Mouse (Mus musculus) cerebellum, adult 9-10 months (tissue): Measurements from ENCODE around the gene Wdr76.
"Not testable (repeated sequence)": the region's sequence is repeated elsewhere in the genome, so short reads cannot be mapped to it uniquely, and the experiment has no call there.

ENCODE experiments used
- DNase-seq: peaks from one replicate; pipeline ENCODE4 v3.0.0; 2022

Wdr76 gene

GRCm38 (mm10) chr2:121522006-121522405 lies 15.5 kb downstream of the Wdr76 start:
- no peak for DNase-seq

DNA sequence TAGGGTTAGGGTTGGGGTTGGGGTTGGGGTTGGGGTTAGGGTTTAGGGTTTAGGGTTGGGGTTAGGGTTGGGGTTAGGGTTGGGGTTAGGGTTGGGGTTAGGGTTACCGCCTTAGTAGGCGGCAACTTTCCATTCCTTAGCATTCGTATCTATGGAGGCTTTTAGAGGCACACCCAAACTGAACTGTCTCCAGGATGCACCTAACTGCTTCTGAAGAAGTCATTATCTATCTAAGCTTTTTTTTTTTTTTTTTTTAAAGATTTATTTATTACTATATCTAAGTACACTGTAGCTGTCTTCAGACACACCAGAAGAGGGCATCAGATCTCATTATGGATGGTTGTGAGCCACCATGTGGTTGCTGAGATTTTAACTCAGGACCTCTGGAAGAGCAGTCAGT lies 16.3 kb downstream of the Wdr76 start:
- DNase-seq: not testable (repeated sequence)

GRCm38 (mm10) chr2:121525056-121525455 lies 18.5 kb downstream of the Wdr76 start:
- no peak for DNase-seq

DNA sequence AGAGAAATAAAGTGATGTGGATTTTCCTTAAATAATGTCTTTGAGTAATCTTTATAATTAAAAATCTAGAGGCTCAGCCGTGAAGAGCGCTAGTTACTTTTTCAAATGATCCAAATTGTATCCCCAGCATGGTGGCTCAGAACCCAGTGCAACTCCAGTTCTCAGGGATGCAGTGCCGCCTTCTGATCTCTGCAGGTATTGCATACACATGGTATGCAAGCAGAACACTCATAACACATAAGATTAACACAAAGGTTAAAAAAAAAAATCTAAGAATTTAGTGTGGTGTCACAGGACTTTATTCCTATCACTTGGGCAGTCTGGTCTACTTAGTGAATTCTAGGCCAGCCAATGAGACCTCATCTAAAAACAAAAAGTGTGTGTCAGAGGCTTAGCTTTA lies 38.3 kb downstream of the Wdr76 start:
- DNase-seq: no peak

DNA sequence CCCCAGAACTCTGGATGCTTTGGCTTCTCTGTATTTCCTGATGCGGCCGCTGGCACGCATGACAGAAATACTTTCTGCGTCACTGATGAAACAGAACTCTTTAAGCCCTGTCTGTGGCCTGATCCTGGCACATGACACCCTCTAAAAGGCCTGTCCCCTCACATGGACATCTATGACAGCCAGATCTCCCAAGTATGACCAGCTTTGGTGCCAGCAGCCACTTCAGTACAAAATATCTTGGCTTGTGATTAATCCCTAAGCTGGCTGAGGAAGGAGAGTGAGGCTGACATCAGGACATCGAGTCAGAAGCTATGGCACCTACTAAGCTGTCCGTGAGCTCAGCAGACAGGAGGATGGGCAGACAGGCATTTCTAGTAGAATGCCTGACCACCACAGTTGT lies 43.1 kb downstream of the Wdr76 start:
- no peak for DNase-seq

- no peak for DNase-seq
Observed at GRCm38 (mm10) chr2:121551271-121551670, 44.7 kb downstream of the Wdr76 start.

GRCm38 (mm10) chr2:121563117-121563516 lies 56.6 kb downstream of the Wdr76 start:
- no peak for DNase-seq

GRCm38 (mm10) chr2:121565911-121566310 lies 59.4 kb downstream of the Wdr76 start:
- DNase-seq: no peak

DNA sequence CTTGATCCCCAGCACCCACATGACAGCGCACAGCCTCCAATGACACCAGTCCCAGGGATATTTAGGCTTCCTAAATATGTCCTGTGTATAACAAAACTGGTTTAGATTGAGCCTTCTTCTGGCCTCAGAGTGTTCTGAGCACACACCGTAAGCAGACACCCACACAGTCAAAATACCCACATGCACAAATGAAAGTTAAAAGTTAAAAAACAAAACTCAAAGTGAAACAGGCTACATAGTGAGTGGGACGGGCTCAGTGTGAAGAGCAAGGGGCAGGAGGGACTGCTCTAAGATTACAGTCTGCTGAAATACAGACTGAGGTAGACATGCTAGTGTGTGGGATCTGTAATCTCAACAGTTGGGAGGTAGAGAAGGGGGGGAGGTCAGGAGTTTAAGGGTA lies 63.5 kb downstream of the Wdr76 start:
- DNase-seq: no peak

DNA sequence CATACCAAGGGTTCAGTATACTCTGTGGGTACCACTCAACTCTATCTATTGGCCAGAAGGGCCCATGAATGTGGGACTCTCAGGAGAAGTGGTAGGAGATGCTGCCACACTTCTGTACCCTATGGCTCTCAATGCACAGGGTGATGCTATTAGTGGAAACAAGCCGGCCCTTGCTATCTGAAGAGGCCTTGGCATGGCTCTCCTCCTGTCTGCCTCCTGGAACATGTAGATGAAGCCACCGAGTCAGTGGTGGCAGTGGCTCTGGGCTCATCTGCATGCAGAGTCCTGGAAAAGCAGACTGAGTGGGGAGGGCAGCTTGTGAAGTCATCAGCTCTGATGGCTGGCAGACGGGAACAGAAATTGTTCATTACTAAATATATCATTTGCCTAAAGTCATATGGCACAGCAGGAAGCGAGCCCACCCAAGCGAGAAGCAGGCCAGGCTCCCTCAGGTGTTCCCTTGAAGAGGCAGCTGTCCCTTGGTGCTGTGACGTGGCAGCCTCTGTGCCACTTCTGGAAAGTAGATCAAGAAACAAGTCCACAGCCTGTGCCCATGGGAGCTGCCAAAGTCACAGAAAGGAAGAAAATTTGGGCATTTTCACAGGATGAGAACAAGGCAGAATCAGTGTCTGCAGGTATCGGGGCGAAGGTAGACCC lies 64.6 kb downstream of the Wdr76 start:
- DNase-seq: peak; percentile 10

DNA sequence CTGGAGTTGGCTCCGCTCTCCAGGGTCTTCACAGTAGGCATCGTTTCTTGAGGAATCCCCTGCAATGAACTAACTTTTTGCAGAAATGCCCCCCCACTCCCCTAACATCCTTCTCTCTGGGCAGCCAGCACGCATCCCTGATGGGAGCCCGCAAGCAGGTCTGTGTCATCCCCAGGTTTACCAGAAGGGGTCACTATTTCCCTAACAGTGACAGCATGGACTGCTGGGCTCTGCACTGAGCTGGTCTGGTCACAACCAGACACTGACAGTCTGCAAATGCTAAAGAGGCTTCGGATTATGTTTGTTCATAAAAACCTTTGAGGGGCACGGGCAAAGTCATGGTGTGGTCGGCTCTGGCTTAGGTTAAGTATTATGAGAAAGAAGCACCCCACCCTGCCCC lies 65.3 kb downstream of the Wdr76 start:
- DNase-seq: peak; percentile 92

DNA sequence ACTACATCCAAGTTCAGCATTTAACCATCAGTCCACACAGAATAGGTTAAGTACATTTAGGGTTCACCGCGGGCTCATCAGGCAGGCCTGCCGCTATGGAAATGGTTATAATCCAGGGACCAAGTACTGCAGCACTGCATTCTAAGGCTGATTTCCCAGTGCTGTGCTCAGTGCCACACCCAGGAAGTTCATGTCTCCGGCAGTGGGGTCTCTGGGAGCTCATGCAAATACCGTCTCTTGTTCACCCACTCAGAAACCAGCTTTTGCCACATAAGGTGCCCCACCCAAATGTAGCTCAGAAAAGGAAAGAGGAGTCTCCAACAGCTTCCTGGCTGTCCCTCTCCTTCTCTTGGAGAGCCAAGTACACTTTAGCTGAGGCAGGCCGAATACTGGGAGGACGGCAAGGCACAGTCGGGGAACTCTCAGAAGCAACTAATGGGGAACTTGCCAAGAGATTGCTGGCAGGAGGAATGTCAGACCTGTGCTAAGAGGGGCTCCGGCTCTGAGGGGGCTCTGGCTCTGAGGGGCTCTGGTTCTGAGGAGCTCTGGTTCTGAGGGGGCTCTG lies 67.6 kb downstream of the Wdr76 start:
- DNase-seq: no peak

- no peak for DNase-seq
Observed at GRCm38 (mm10) chr2:121575741-121576201, 69.2 kb downstream of the Wdr76 start.

- DNase-seq: peak; percentile 61
Observed at GRCm38 (mm10) chr2:121582809-121583376, 76.4 kb downstream of the Wdr76 start.

DNA sequence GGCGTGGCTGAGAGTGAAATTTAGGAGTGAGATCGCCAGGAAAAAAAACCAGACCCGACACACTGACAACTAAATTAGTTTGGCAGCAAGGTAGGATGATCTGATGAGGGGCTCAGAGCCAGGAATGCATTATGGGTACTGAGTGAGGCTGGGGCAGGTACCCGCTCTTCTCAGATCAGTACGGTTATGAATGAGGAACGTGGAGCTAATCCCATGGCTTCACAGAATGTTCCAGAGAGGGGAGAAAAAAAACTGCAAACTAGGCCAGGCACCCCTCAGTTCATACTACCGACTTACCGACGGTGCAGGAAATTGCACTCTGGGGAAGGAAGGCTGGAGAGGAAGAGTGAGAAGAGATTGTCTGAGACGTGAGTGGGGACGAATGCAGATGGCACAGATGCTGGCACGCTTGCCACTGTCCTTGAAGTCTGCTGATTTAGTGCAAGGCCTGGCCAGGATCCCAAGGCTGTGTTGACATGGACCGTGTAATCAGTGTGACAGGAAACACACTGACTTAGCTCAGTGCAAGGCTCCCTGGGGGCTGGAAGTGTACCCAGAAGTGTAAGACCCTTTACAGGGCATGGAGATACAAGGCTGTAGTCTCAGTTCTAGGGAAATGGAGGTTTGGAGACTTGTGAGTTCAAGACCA lies 77.1 kb downstream of the Wdr76 start:
- peak; percentile 67 for DNase-seq

DNA sequence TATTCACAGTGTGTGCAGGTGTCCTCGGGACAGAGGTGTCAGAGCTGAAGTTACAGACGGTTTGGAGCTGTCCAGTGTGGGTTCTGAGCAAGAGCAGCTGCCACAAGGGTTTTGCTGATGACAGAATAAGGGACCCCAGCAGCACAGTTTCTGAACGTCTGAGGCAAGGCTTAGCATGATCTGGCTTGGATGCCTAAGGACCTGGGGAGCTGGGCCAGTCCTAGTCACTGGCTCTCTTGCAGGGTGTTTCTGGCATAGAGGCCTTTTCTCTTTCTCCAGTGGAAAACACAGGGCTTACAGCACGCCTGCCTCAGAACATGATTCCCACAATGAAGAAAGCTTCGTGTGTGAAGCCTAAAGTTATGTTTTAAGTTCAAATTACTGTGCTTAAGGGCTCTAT lies 78.2 kb downstream of the Wdr76 start:
- DNase-seq: no peak

DNA sequence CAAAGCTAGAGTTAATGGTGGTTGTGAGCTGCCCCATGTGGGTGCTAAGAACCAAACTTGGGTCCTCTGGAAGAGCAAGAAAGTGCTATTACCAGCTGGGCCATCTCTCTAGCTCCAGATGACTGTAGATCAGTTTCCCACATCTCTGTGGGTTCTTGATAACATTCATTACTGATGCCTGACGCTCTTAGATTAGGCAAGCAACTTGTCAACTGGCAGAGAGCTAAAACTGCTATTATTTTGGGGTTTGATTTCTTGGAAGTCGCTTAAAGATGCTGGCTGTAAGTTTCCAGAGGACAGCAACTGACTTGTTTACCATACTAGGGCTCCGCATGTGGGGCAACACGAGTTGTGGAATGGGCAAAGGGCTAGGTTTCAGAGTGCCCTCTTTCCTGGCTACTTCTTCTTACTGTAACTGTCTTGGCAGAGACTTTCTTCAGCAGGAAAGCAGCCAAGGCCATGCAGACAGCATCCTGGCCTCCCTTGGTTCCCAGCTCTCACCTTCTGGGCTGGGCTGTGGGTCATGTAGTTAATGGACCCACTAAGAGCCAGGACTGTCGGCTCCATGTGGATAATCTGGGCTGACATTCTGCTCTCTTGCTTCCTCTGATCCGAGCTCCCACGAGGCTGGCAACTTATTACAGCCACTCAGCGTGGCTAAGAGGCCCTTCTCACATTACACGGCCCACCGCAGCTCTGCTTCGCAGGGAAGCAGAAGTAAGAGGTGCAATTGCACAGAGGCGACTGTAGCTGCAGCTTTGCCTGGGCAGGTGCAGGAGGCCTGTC lies 81.2 kb downstream of the Wdr76 start:
- DNase-seq: peak; percentile 81

GRCm38 (mm10) chr2:121588309-121588694 lies 81.8 kb downstream of the Wdr76 start:
- DNase-seq: no peak

DNA sequence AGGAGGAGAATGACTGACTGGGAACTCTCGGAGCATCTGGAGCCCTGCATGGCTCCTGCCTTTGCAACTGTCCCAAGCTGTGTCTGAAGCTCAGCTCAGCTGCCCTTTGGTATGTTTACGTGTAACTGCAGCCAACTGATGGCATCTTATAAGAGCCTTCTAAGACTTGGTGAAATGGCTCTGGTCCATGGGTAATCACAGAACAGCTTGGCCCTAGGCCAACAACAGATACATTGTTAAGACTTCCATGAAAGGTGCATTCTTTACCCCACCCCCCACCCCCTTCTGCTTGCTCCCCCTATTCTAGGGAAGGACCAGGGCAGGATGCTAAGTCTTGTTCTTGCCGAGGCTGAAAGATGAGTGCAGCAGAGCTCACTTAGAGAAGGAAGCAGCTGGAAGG lies 87.6 kb downstream of the Wdr76 start:
- no peak for DNase-seq
